Mouse (Mus musculus) spleen, adult 2 months (tissue): ENCODE measurements at regions not wholly inside any gene's neighbourhood (a gene's known extent, or its start where the extent isn't known, plus 50 kb on each side); places are given as distances from the start of the nearest gene placed in this dataset.

Experiments
- DNase-seq, 2 experiments: peaks; one replicate each; pipeline versions ENCODE4 v3.0.0 to v3.0.0-alpha.2; 2012 to 2021; ENCODE audit warnings: low spot score in 2 of 2, low read depth in 1 of 2
- H3K27ac ChIP-seq: fragments of 200-500 bp; 2 replicates; pipeline ENCODE4 v1.5.1; 2012; ENCODE audit warnings: low read length, inconsistent platforms; ENCODE audit not compliant: insufficient read depth
- H3K27me3 ChIP-seq: fragments of 200-500 bp; 2 replicates; pipeline ENCODE4 v1.6.1; 2012; ENCODE audit warnings: mild to moderate bottlenecking, moderate library complexity, low read length, inconsistent platforms; ENCODE audit not compliant: control insufficient read depth, insufficient read depth
- H3K36me3 ChIP-seq: fragments of 200-500 bp; 2 replicates; pipeline ENCODE4 v1.6.1; 2012; ENCODE audit warnings: mild to moderate bottlenecking, low read length, inconsistent platforms; ENCODE audit not compliant: control insufficient read depth, insufficient read depth
- H3K4me1 ChIP-seq: fragments of 200-500 bp; 2 replicates; pipeline ENCODE4 v1.6.1; 2011; ENCODE audit warnings: inconsistent platforms; ENCODE audit not compliant: control insufficient read depth, insufficient read depth, insufficient read length
- H3K4me3 ChIP-seq: fragments of 200-500 bp; 2 replicates; pipeline ENCODE4 v1.5.1; 2011; ENCODE audit warnings: mild to moderate bottlenecking, inconsistent platforms; ENCODE audit not compliant: insufficient read depth, insufficient read length; ENCODE audit errors: extremely low read depth
- CTCF ChIP-seq: fragments of 200-500 bp; IDR thresholded peaks from 2 replicates; pipeline ENCODE4 v1.5.1; 2011; ENCODE audit warnings: mild to moderate bottlenecking, inconsistent platforms; ENCODE audit not compliant: insufficient read depth, insufficient read length, insufficient replicate concordance; ENCODE audit errors: extremely low read depth
- POLR2A ChIP-seq: fragments of 200-500 bp; IDR thresholded peaks from 2 replicates; pipeline ENCODE4 v1.6.1; 2011; ENCODE audit warnings: low read depth, low read length, inconsistent platforms
- WGBS: fragments of 180-500 bp; shearing (Covaris S2); methylation state at CpG from one replicate; pipeline ENCODE4 v1.1.7; 2018; 5-methylcytosine and 5-hydroxymethylcytosine counted together

GRCm38 (mm10) chr6:117356101-117356500, 187.8 kb downstream of the Cxcl12 start:
- Histone ChIP-seq H3K4me3 (no peak overlapping the region), H3K4me1 (no peaks in the 10 kb centered on the region), H3K27me3 (no peaks in the 10 kb centered on the region; the same call in 1 of the 2 replicates), H3K27ac (no peak overlapping the region), H3K36me3 (no peaks in the 10 kb centered on the region)
- no peak for DNase-seq
- TF ChIP-seq POLR2A (no peak), CTCF (no peak)
- 88% methylated on average over 1 of the region's 1 CpGs for WGBS

GRCm38 (mm10) chr6:117359401-117359800, 191.1 kb downstream of the Cxcl12 start:
- H3K4me3 ChIP-seq = no peak overlapping the region
- H3K27ac ChIP-seq = no peak overlapping the region
- no peaks in the 10 kb centered on the region for H3K4me1 ChIP-seq
- H3K27me3 ChIP-seq = no peaks in the 10 kb centered on the region
- TF ChIP-seq POLR2A (no peak), CTCF (no peak)
- H3K36me3 ChIP-seq = no peaks in the 10 kb centered on the region
- 87% methylated on average over 2 of the region's 2 CpGs for WGBS
- no peak for DNase-seq

GRCm38 (mm10) chr6:117366563-117366962, 198.2 kb downstream of the Cxcl12 start:
- no peaks in the 10 kb centered on the region for H3K36me3 ChIP-seq
- TF ChIP-seq POLR2A = no peak
- TF ChIP-seq CTCF = no peak
- H3K27ac ChIP-seq = no peak overlapping the region
- no peaks in the 10 kb centered on the region for H3K4me1 ChIP-seq
- no peak overlapping the region for H3K4me3 ChIP-seq
- no peak for DNase-seq
- 82% methylated on average over 6 of the region's 6 CpGs for WGBS
- H3K27me3 ChIP-seq = no peaks in the 10 kb centered on the region

DNA sequence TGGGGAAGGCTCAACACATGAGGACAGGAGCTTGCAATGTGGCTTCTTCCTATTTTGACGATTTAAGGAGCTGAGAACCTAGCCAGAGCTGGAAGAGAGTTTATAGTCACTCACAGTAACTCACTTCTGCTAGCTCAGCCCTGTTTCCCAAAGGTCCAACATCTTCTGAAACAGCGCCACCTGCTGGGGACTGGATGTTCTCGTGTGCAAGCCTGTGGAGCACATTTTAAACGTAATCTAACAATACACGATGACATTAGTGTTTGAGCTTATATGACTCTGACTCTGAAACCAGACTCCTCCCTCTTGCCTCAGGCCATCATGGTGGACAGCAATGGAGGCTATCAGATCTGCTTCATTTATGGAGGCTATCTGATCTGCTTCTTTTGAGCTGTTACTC, 207.7 kb downstream of the Cxcl12 start:
- no peak for DNase-seq
- WGBS = 96% methylated on average over 5 of the region's 5 CpGs
- no peak for TF ChIP-seq POLR2A
- no peak for TF ChIP-seq CTCF
- Histone ChIP-seq H3K4me1 (no peaks in the 10 kb centered on the region; the same call in 1 of the 2 replicates), H3K4me3 (no peak overlapping the region), H3K36me3 (no peaks in the 10 kb centered on the region), H3K27me3 (no peaks in the 10 kb centered on the region), H3K27ac (no peak overlapping the region)

GRCm38 (mm10) chr6:117379904-117380303, 211.6 kb downstream of the Cxcl12 start:
- Histone ChIP-seq H3K27me3 (no peaks in the 10 kb centered on the region), H3K4me3 (no peak overlapping the region), H3K4me1 (no peaks in the 10 kb centered on the region; the same call in 1 of the 2 replicates), H3K36me3 (no peaks in the 10 kb centered on the region), H3K27ac (no peak overlapping the region)
- no peak for DNase-seq
- WGBS = 86% methylated on average over 4 of the region's 4 CpGs
- TF ChIP-seq CTCF (no peak), POLR2A (no peak)

- no peaks in the 10 kb centered on the region for H3K4me1 ChIP-seq
- DNase-seq = no peak
- H3K27ac ChIP-seq = no peak overlapping the region
- no peak overlapping the region for H3K4me3 ChIP-seq
- no peaks in the 10 kb centered on the region for H3K36me3 ChIP-seq
- TF ChIP-seq CTCF = no peak
- no peak for TF ChIP-seq POLR2A
- H3K27me3 ChIP-seq = no peaks in the 10 kb centered on the region
- 88% methylated on average over 7 of the region's 7 CpGs for WGBS
Measured at GRCm38 (mm10) chr6:117390233-117390848, 222.0 kb downstream of the Cxcl12 start.

- H3K36me3 ChIP-seq = no peaks in the 10 kb centered on the region
- no peak for DNase-seq
- no peaks in the 10 kb centered on the region for H3K27me3 ChIP-seq
- H3K4me3 ChIP-seq = no peak overlapping the region
- H3K4me1 ChIP-seq = no peaks in the 10 kb centered on the region
- no peak overlapping the region for H3K27ac ChIP-seq
- TF ChIP-seq CTCF (no peak), POLR2A (no peak)
Measured at GRCm38 (mm10) chr6:117393480-117393879, 225.1 kb downstream of the Cxcl12 start.
